Mouse (Mus musculus) ES-Bruce4 (cell line): Measurements from ENCODE around the gene Sft2d1.

Experiments
- CTCF ChIP-seq: IDR thresholded peaks from one replicate; pipeline ENCODE4 v1.8.1; 2011; ENCODE audit warnings: low read depth, low read length
- POLR2A ChIP-seq: IDR thresholded peaks from one replicate; pipeline ENCODE4 v1.8.1; 2011; ENCODE audit warnings: low read length; ENCODE audit not compliant: insufficient read depth

DNA sequence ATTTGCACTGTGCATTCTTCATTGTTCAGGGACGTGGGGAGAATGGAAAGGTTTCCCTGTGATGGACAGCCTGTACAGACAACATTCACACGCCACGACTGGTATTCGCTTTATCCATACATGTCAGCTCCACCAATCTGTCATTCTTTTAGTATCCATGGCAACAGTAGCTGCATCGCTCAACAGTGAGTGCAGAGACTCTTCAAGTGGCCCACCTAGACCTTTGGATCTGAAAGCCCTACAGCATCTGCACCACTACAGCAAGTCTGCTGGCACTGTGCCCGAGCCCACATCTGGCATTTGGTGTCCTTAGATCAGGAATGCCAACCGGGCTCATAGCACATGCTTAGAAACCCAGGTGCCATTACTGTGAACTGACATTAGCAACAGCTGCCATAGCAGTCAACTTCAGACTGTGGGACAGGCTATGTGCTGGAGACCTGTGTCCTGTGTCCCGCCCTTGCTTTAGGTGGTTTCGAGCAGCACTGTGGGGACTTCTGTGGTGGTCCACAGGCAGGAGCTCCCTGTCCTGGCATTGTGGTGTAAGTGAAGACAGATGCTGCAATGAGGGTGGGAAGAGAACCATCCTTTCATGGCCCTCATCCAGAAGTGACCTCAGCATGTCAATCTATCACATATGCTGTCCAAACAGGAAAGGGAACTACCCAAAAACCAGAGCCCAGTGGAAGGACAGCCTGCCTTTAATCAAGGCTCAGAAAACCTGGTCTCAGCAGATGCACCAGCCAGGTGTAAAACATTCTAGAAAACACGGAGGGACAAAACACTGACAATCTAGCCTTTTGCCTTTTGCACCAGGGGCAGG lies 50.6 kb downstream of the Sft2d1 start:
- TF ChIP-seq POLR2A (no peak), CTCF (no peak)
